Mouse (Mus musculus) neural tube, embryonic 11.5 days (tissue): Measurements from ENCODE around the gene Prkg1. TPM values are rescaled to one million over a fixed set of nuclear protein-coding genes. Genes with fewer than 3 reads are reported as not detected.
A peak's percentile ranks its signal among the peaks of the same experiment; 100 is the strongest.

Source experiments
- ATAC-seq: fragments of 200-750 bp; cut with Nextera tagmentation; 2 replicates; pipeline ENCODE4 v1.8.0; 2017; ENCODE audit warnings: moderate number of reproducible peaks, mild to moderate bottlenecking, moderate TSS enrichment, moderate library complexity; ENCODE audit not compliant: insufficient read depth, low FRiP score, low TSS enrichment
- DNase-seq: peaks from one replicate; pipeline ENCODE4 v3.0.0-alpha.2; 2015; ENCODE audit warnings: low spot score
- H3K27ac ChIP-seq: fragments of 300-500 bp; sonication (generic); 2 replicates; pipeline ENCODE4 v1.5.1; 2014; ENCODE audit warnings: low read depth, mild to moderate bottlenecking, low read length
- H3K27me3 ChIP-seq: fragments of 300-500 bp; sonication (generic); 2 replicates; pipeline ENCODE4 v1.6.1; 2014; ENCODE audit warnings: mild to moderate bottlenecking, low read length, mixed read lengths; ENCODE audit not compliant: control insufficient read depth, insufficient read depth
- H3K36me3 ChIP-seq: fragments of 300-500 bp; sonication (generic); 2 replicates; pipeline ENCODE4 v1.6.1; 2014; ENCODE audit warnings: mild to moderate bottlenecking, low read length, moderate library complexity, mixed read lengths; ENCODE audit not compliant: control insufficient read depth, insufficient read depth
- H3K4me1 ChIP-seq: fragments of 300-500 bp; sonication (generic); 2 replicates; pipeline ENCODE4 v1.6.1; 2014; ENCODE audit warnings: low read length, mixed read lengths; ENCODE audit not compliant: control insufficient read depth, insufficient read depth
- H3K4me2 ChIP-seq: fragments of 300-500 bp; sonication (generic); 2 replicates; pipeline ENCODE4 v1.6.1; 2014; ENCODE audit warnings: low read depth, mild to moderate bottlenecking, moderate library complexity
- H3K4me3 ChIP-seq: fragments of 300-500 bp; sonication (generic); 2 replicates; pipeline ENCODE4 v1.5.1; 2014; ENCODE audit warnings: low read depth, low read length
- H3K9ac ChIP-seq: fragments of 300-500 bp; sonication (generic); 2 replicates; pipeline ENCODE4 v1.6.1; 2014; ENCODE audit warnings: mild to moderate bottlenecking, low read length
- H3K9me3 ChIP-seq: fragments of 300-500 bp; sonication (generic); 2 replicates; pipeline ENCODE4 v1.6.1; 2016; ENCODE audit warnings: low read length; ENCODE audit not compliant: control insufficient read depth
- WGBS: fragments of 180-500 bp; shearing (Covaris S2); extraction: QIAGEN DNeasy Blood & Tissue Kit; methylation state at CpG from one replicate; pipeline ENCODE4 v1.1.7; 2014; 5-methylcytosine and 5-hydroxymethylcytosine counted together
- polyA plus RNA-seq: library from polyadenylated mRNA; unstranded; fragments of >200 nt; fragmentation: Nextera tagmentation; extraction: Ambion mirVana; gene quantifications from 2 replicates; pipeline ENCODE4 v1.2.1, GENCODE M21; 2014

Gene Prkg1
- polyA plus RNA-seq, 1 experiment from 2014 or later = 8.2 TPM

GRCm38 (mm10) chr19:31779021-31779420 lies 14.2 kb upstream of the Prkg1 start:
- Histone ChIP-seq H3K4me2 (no peak overlapping the region), H3K36me3 (no peaks in the 10 kb centered on the region), H3K4me1 (no peaks in the 10 kb centered on the region), H3K27ac (no peak overlapping the region), H3K4me3 (no peak overlapping the region), H3K9ac (no peak overlapping the region), H3K9me3 (no peaks in the 10 kb centered on the region), H3K27me3 (no peaks in the 10 kb centered on the region)
- no peak for ATAC-seq
- 71% methylated on average over 4 of the region's 4 CpGs for whole genome bisulfite sequencing
- no peak for DNase-seq

DNA sequence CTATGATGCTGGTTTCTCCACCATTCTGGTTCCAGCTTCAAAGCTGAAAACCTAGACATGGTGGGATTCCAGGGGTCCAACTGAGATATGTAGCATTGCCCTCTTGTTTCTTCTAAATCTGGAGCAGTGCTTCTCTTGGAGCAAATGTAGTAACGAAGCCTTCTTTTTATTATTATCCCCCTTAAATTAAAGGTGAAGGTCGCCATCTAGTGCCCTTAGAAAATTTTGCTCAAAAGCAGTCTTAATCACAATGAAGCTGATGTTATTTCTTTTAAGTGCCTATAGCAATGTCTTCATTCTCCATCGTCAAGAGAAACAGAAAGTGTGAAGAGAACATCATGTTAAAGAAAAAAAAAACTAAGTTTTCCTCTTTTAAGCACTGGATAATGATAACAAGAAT lies 2.2 kb upstream of the Prkg1 start:
- Histone ChIP-seq H3K9me3 (no peaks in the 10 kb centered on the region), H3K9ac (no peak overlapping the region), H3K4me3 (no peak overlapping the region), H3K27me3 (peaks cover 7% of the 10 kb centered on the region), H3K27ac (no peak overlapping the region), H3K4me2 (no peak overlapping the region), H3K36me3 (no peaks in the 10 kb centered on the region), H3K4me1 (0 out of 2 replicates have a peak, but pooled peaks cover 6% of the 10 kb centered on the region)
- no peak for DNase-seq
- WGBS = 5% methylated on average over 3 of the region's 3 CpGs
- no peak for ATAC-seq

GRCm38 (mm10) chr19:31765451-31765850 lies 618 bp upstream of the Prkg1 start:
- Histone ChIP-seq H3K27ac (no peak overlapping the region), H3K4me2 (peak overlapping the region; percentile 84; the same call in 1 of the 2 replicates), H3K4me1 (0 out of 2 replicates have a peak, but pooled peaks cover 6% of the 10 kb centered on the region), H3K4me3 (no peak overlapping the region), H3K36me3 (no peaks in the 10 kb centered on the region), H3K27me3 (peaks cover 7% of the 10 kb centered on the region), H3K9me3 (no peaks in the 10 kb centered on the region), H3K9ac (no peak overlapping the region)
- DNase-seq (no peak), ATAC-seq (0 out of 2 replicates have a peak, but pooled peaks have one; percentile 14)
- WGBS = 38% methylated on average over 4 of the region's 4 CpGs

DNA sequence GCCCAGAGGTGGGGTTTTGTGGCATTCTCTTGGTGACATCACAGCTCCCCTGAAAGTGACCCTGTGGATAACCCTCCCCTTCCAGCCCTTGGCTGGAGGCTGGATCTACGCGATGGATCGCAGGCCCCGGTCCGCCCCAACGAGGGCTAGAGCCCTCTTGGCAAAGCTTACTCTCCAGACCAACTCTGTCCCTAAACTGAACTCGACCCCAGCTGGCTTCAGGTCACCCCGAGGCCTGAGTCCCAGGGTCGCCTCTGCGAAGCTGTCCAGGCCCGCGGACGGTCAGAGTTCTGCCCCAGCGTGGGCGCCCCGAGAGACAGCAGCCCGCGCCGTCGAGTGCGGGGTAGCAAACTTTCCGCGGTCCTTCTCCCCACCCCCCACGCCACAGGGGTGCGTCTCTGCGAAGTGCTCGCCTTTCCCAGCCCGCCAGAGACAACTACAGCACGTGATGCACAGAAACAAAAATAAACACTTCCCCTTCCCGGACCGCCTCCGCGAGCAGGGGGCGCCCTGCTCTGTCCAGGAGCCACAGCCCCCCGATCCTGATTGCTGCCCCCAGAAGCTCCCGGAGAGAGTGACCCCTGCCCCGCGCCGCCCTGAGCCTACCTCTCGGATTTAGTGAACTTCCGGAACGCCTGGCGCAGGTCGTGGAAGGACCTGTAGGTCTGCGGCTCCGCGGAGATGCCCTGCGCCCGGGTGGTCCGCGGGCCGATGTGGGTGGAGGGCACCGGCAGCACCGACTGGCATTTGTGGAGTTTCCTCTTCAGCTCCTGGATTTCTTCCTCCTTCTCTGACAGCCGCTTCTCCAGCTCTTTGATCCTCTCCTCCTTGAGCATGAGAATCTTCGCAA lies 657 bp downstream of the Prkg1 start:
- WGBS = under 1% methylated on average over 52 of the region's 56 CpGs
- peak overlapping the region; percentile 58 for H3K9ac ChIP-seq
- H3K4me2 ChIP-seq = peak overlapping the region; percentile 84
- ATAC-seq = peak; percentile 46
- peak; percentile 64 for DNase-seq
- no peaks in the 10 kb centered on the region for H3K9me3 ChIP-seq
- peaks cover 7% of the 10 kb centered on the region for H3K27me3 ChIP-seq
- peak overlapping the region; percentile 45 for H3K27ac ChIP-seq
- no peaks in the 10 kb centered on the region for H3K36me3 ChIP-seq
- 0 out of 2 replicates have a peak, but pooled peaks cover 6% of the 10 kb centered on the region for H3K4me1 ChIP-seq
- H3K4me3 ChIP-seq = peak overlapping the region; percentile 54

- Histone ChIP-seq H3K36me3 (no peaks in the 10 kb centered on the region), H3K27me3 (peaks cover 7% of the 10 kb centered on the region), H3K27ac (no peak overlapping the region), H3K4me3 (peak overlapping the region; percentile 54), H3K4me2 (peak overlapping the region; percentile 84), H3K9ac (no peak overlapping the region), H3K9me3 (no peaks in the 10 kb centered on the region), H3K4me1 (0 out of 2 replicates have a peak, but pooled peaks cover 6% of the 10 kb centered on the region)
- ATAC-seq (no peak), DNase-seq (peak; percentile 41)
- WGBS = 5% methylated on average over 20 of the region's 20 CpGs
Observed at GRCm38 (mm10) chr19:31763246-31763821, 1.5 kb downstream of the Prkg1 start.

- Histone ChIP-seq H3K27me3 (peaks cover 7% of the 10 kb centered on the region), H3K9ac (peak overlapping the region; percentile 37), H3K4me3 (peak overlapping the region; percentile 54), H3K36me3 (no peaks in the 10 kb centered on the region), H3K4me1 (0 out of 2 replicates have a peak, but pooled peaks cover 6% of the 10 kb centered on the region), H3K9me3 (no peaks in the 10 kb centered on the region), H3K4me2 (peak overlapping the region; percentile 84), H3K27ac (peak overlapping the region; percentile 24; the same call in 1 of the 2 replicates)
- DNase-seq = peak; percentile 75
- no peak for ATAC-seq
- under 1% methylated on average over 24 of the region's 24 CpGs for WGBS
Observed at GRCm38 (mm10) chr19:31762411-31763245, 2.2 kb downstream of the Prkg1 start.

- H3K4me2 ChIP-seq = no peak overlapping the region
- peaks cover 7% of the 10 kb centered on the region for H3K27me3 ChIP-seq
- H3K9me3 ChIP-seq = no peaks in the 10 kb centered on the region
- ATAC-seq (no peak), DNase-seq (no peak)
- 0 out of 2 replicates have a peak, but pooled peaks cover 6% of the 10 kb centered on the region for H3K4me1 ChIP-seq
- no peak overlapping the region for H3K27ac ChIP-seq
- WGBS = 60% methylated on average over 3 of the region's 3 CpGs
- no peak overlapping the region for H3K9ac ChIP-seq
- no peaks in the 10 kb centered on the region for H3K36me3 ChIP-seq
- H3K4me3 ChIP-seq = no peak overlapping the region
Observed at GRCm38 (mm10) chr19:31759855-31760254, 5.0 kb downstream of the Prkg1 start.
